Mouse (Mus musculus) stomach, postnatal 0 days (tissue): ENCODE measurements at regions not wholly inside any gene's neighbourhood (a gene's known extent, or its start where the extent isn't known, plus 50 kb on each side); places are given as distances from the start of the nearest gene placed in this dataset.

Experiments
- CTCF ChIP-seq: IDR thresholded peaks from 2 replicates; pipeline ENCODE4 v1.5.1; 2016; ENCODE audit warnings: antibody characterized with exemption, low read depth, mild to moderate bottlenecking, moderate library complexity
- EP300 ChIP-seq: optimal IDR thresholded peaks from 2 replicates; pipeline ENCODE3; 2016; ENCODE audit warnings: antibody characterized with exemption

- no peak for TF ChIP-seq CTCF
- TF ChIP-seq EP300 = no peak
Observed at GRCm38 (mm10) chr2:51219714-51220113, 70.8 kb upstream of the Rnd3 start.
